Mouse (Mus musculus) B cell, adult (primary cell): ENCODE measurements around the gene Ctsg. TPM values are rescaled to one million over a fixed set of nuclear protein-coding genes. Genes with fewer than 3 reads are reported as not detected.

Experiments
- total RNA-seq: library from RNA; stranded (reverse); gene quantifications from 4 replicates; pipeline ENCODE4 v1.2.4, GENCODE M21; 2023; ENCODE audit not compliant: inconsistent age

Gene Ctsg
- total RNA-seq = not detected in 4 replicates

DNA sequence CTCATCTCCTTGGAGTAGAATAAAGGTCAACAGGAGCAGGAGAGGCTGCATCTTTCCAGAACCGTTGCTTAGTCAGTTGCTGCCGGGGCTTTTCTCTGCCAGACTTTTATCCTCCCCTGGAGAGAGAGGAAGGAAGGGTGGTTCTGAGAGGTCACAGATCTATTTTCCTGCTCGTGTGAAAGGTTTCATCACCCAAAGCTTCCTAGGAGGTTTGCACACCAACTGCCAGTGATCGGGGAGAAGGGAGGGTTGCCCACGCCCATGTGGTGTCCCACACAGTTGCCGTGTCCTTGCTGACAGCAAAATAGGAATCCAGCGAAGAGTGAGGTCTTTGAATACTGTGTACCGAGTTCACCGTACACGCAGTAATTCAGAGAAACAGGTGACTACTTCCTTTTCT is at the start of gene Ctsg:
TSS of gene Ctsg (minus strand) at position 189 of the 400 bp plus-strand sequence.

DNA sequence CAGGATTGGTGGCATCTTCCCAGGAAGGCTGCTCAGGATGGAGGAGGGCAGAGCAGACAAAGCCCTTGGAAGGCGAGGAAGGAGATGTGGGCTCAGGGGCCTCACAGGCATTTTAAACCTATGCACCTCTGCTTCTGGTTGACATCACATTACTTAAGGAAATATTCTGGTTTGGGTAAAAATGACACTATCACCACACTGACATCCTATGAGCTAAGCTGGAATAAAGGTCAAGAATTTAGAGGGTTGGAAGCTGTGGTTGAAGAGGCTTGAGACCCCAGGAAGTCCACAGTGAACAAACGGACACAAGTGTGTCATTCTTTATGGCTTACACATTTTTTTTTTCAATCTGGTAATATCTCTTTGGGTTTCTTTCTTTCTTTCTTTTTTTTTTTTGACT is 30.1 kb upstream of the Ctsg start, which contains the start of gene Gzmd:
TSS of gene Gzmd (minus strand) at position 101 of the 400 bp plus-strand sequence.

DNA sequence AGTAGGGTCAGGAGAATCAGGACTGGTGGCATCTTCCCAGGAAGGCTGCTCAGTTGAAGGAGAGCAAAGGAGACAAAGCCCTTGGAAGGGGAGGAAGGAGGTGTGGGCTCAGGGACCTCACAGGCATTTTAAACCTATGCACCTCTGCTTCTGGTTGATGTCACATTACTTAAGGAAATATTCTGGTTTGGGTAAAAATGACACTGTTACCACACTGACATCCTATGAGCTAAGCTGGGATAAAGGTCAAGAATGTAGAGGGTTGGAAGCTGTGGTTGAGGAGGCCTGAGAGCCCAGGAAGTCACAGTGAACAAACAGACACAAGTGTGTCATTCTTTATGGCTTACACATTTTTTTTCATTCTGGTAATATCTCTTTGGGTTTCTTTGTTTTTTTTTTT is 18.2 kb upstream of the Ctsg start, which contains the start of gene Gzme:
TSS of gene Gzme (minus strand) at position 101 of the 400 bp plus-strand sequence.

DNA sequence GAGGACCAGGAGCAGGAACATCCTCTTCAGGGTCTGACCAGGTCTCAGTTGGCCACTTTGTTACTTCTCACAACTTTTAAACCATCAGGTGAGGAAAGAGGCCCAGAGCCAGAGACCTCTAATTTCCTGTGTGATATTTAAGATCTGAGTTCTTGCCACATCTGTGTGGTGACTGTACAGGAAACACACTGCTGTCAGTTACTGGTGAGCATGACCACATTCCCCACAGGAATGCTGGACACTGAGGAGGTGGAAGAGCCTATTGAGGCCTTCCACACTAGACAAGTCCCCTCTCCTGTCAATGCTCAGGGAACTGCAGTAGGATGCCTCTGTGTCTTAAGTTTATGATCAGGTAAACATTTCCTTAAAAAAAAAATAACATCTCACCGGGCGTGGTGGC is 17.2 kb downstream of the Ctsg start, which contains the start of gene Mcpt8:
TSS of gene Mcpt8 (minus strand) at position 107 of the 400 bp plus-strand sequence.

DNA sequence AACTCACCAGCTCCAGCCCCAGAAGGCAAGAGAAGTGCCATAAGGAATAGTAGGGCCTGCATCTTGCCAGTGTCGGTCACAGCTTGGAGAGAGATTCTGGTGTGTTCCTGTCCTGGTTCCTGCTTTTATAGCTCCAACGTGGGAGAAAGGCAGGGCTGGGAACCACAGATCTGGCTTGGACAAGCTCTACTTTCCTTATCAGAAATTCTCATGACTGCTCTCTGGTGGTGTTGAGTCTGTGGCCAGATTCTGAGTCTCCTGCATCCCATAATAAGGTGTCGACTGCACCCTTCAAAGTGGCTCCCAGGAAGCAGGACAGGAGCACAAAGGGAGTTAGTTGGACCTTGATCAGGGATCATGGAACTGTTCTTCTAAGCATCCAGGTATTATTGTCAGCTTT is 40.2 kb downstream of the Ctsg start, which contains the start of gene Mcpt4:
TSS of gene Mcpt4 (minus strand) at position 101 of the 400 bp plus-strand sequence.

Other genes with a start within 250 kb of the Ctsg start
- gene Nynrin, start 248.6 kb downstream of the Ctsg start, total RNA-seq = 0.06 to 0.09 TPM in 2 of 4 replicates, not detected in the others
- 0.22 TPM in 1 of 4 replicates, not detected in the others for gene Cbln3, start 218.2 kb downstream of the Ctsg start, total RNA-seq
- 92.3 to 98.0 TPM (median 96.5 TPM) in 4 replicates for gene Khnyn, start 217.6 kb downstream of the Ctsg start, total RNA-seq
- gene Sdr39u1, start 202.3 kb downstream of the Ctsg start, total RNA-seq = 25.6 to 37.3 TPM (median 31.5 TPM) in 4 replicates
- 0.66 TPM in 1 of 4 replicates, not detected in the others for gene Cma1, start 157.9 kb downstream of the Ctsg start, total RNA-seq
- not detected in 4 replicates for gene Cma2, start 151.6 kb downstream of the Ctsg start, total RNA-seq
- gene Mcpt1, start 84.6 kb downstream of the Ctsg start, total RNA-seq = not detected in 4 replicates
- not detected in 4 replicates for gene Mcpt9, start 72.1 kb downstream of the Ctsg start, total RNA-seq
- gene Mcpt2, start 60.5 kb downstream of the Ctsg start, total RNA-seq = 0.51 TPM in 2 of 4 replicates, not detected in the others
- gene Mcpt4, start 40.3 kb downstream of the Ctsg start, total RNA-seq = 0.61 TPM in 1 of 4 replicates, not detected in the others
- not detected in 4 replicates for gene Mcpt8, start 17.3 kb downstream of the Ctsg start, total RNA-seq
- gene Gzme, start 18.1 kb upstream of the Ctsg start, total RNA-seq = not detected in 4 replicates
- not detected in 4 replicates for gene Gzmd, start 30.0 kb upstream of the Ctsg start, total RNA-seq
- not detected in 4 replicates for gene Gzmg, start 57.0 kb upstream of the Ctsg start, total RNA-seq
- not detected in 4 replicates for gene Gzmn, start 72.0 kb upstream of the Ctsg start, total RNA-seq
- gene Gzmf, start 108.8 kb upstream of the Ctsg start, total RNA-seq = not detected in 4 replicates
- not detected in 4 replicates for gene Gzmc, start 132.1 kb upstream of the Ctsg start, total RNA-seq
- 0.83 to 0.96 TPM (median 0.84 TPM) in 3 of 4 replicates, not detected in the other for gene Gzmb, start 159.7 kb upstream of the Ctsg start, total RNA-seq